Mouse (Mus musculus) embryo, embryonic 10 days (tissue): ENCODE results near the gene Hmgcs2.

ENCODE experiments used
- DNase-seq: peaks from one replicate; pipeline ENCODE4 v3.0.0-alpha.2; 2015; ENCODE audit warnings: low spot score

Hmgcs2 gene

GRCm38 (mm10) chr3:98338584-98339041, 58.4 kb downstream of the Hmgcs2 start:
- DNase-seq: peak; percentile 67

- DNase-seq: peak; percentile 39
These were observed 59.0 kb downstream of the Hmgcs2 start for GRCm38 (mm10) chr3:98339097-98339705.

- peak; percentile 93 for DNase-seq
These were observed 59.5 kb downstream of the Hmgcs2 start, which contains the start of gene Phgdh for GRCm38 (mm10) chr3:98339706-98340109. Gene Phgdh, minus strand, starts transcription at chr3:98339990.

DNA sequence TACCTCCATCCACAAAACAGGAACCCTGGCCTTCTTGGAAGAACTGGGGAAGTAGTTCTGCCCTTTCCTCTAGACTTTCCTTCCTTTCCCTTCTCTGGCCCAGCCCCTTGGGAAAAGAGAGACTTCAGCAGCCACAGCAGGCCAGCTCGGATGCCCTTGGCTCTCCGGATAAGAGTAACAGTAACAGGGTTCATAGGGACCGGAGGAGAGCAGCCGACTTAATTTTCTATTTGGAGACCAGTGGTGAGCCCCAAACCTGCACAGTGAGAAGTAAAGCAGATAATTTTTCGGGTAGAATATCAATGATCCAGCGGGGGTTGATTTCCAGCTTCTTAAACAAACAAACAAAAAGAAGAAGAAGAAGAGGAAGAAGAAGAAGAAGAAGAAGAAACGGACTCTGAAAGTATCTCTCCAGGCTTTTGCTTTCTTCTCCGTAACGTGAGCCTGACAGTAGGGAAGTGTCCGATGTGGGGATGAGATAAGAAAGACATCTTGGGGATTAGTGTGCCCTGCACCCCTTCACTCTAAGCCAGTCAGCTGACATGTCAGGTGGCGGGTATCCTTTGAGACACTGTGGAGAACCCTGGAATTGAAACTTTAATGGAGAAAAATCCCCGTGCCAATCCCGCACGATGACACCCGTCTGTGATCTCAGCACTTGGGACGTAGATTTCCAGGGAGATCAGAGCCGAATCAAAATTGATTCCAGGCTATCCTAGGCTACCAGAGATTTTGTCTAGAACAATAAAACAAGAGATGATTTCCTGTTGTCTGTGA, 60.8 kb downstream of the Hmgcs2 start:
- DNase-seq: no peak

- no peak for DNase-seq
These were observed 63.0 kb downstream of the Hmgcs2 start for GRCm38 (mm10) chr3:98343235-98343634.

DNA sequence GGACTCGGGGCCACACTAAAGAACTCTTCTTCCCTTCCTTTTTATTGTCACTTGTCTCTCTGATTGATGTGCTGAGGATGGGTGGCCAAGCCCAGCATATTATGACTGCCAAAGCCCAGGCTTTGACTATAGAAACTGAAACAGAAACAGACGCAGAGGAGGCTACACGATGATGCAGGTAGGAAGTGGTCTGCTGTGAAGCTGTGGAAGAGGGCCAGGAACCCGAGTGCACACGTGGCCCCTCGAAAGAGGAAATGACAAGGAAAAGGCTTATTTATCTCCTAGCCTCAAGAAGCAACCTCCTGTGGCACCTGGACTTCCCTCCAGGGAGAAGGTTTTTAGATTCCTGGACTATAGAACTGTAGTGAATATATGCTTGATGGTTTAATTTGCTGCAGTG, 67.9 kb downstream of the Hmgcs2 start:
- no peak for DNase-seq

- peak; percentile 54 for DNase-seq
These were observed 68.5 kb downstream of the Hmgcs2 start for GRCm38 (mm10) chr3:98348705-98349104.

DNA sequence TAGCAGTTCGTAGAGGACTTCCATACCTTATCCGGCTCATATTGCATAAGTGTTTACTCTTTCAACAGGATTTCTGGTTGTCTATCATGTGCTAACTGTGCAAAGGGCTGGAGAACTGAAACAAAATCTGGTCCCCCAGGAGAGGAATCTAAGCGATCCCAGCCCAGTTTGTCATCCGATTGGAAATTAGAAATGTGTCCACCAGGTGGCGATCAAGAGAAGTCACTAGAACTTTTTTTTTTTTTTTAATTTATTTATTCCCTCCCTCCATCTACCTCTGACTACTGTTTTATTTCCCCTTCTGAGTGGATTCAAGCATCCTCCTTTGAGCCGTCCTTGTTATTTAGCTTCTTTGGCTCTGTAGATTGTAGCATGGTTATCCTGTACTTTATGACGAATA, 73.7 kb downstream of the Hmgcs2 start:
- DNase-seq: peak; percentile 85

DNA sequence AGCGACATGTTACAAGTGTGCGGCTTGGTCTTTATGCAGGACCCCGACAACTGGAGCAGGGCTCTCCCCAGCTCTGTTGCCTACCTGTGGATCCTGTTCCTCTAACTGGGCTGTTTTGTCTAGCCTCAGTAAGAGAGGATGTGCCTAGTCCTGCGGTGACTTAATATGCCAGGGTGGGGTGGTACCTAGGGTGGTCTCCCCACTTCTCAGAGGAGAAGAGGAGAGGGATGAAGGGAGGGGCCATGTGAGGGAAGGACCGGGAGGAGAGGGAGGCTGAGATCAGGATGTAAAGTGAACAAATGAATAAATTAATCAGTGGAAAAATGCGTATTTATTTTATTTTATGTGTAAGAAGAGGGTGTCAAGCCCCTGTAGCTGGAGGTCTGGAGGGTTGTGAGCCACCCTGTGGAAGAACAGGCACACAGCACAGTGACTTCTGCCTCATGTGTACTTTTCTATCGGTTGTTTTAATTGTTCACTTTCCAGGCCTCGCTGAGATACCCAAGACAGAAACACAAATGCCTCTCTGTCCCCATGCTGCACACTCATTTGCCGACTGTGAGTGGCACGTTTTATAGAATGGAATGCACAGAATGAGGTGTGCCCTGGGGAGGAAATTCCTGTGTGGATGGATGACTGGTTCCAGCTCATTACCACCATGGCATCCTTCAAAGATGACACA, 75.2 kb downstream of the Hmgcs2 start:
- DNase-seq: peak; percentile 68

- no peak for DNase-seq
These were observed 75.8 kb downstream of the Hmgcs2 start for GRCm38 (mm10) chr3:98356026-98356365.

GRCm38 (mm10) chr3:98356632-98357370, 76.6 kb downstream of the Hmgcs2 start:
- no peak for DNase-seq
